Comparison of ENCODE assay signal across 8 mouse cellular contexts in the genomic region with DNA sequence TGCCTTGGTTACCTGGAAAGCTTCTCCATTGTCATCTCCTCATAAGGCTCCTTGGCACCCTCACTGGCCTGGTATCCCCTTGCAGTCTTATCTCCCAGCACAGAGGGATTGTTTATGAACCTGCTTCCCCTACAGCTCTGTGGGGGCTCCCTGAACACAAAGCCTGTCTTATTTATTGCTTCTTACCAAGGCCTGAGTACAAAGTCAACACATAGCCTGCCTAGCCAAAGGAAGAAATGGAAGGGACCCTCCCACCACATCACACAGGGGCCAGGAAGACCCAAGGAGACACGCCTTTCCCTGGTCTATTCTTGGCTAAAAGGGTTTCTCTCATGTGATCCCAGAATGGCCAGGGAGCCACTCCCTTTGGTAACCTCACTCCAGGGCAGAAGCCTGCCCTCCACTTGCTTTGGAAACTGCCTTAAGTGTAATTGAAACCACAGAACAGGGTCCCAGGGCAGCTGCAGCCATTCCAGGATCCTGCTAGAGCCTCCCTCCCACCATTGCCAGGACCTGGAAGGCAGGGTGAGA. TPM values are rescaled to one million over a fixed set of nuclear protein-coding genes. Genes with fewer than 3 reads are reported as not detected.
DNase-seq lines count a peak whose midpoint lies in the region; ATAC-seq lines count a peak whose summit lies in the region.

No protein-coding gene starts in this region.

- WGBS in forebrain, embryonic 13.5 days, result 35% methylated on average over 1 of the region's 1 CpGs
- 58% methylated on average over 1 of the region's 1 CpGs for WGBS in forebrain, embryonic 11.5 days
- 19% methylated on average over 1 of the region's 1 CpGs for WGBS in intestine, embryonic 16.5 days

- H3K36me3 ChIP-seq in forebrain, embryonic 13.5 days (ENCODE audit: poor library complexity, severe bottlenecking), result peaks cover 5% of the 10 kb centered on the region; the same call in 1 of the 2 replicates
- H3K36me3 ChIP-seq in forebrain, embryonic 11.5 days (ENCODE audit: control insufficient read depth, insufficient read depth, low read length), result no peaks in the 10 kb centered on the region
- no peaks in the 10 kb centered on the region for H3K36me3 ChIP-seq in intestine, embryonic 16.5 days (ENCODE audit: control insufficient read depth, insufficient read depth, low read length)

- 0 out of 2 replicates have a peak overlapping the region, but pooled peaks have one; percentile 40 for H3K27ac ChIP-seq in forebrain, embryonic 13.5 days
- no peak overlapping the region for H3K27ac ChIP-seq in forebrain, embryonic 11.5 days (ENCODE audit: low read depth, low read length)
- peak overlapping the region; percentile 82 for H3K27ac ChIP-seq in intestine, embryonic 16.5 days (ENCODE audit: low read length)

- H3K27me3 ChIP-seq in forebrain, embryonic 13.5 days, result no peaks in the 10 kb centered on the region
- no peaks in the 10 kb centered on the region for H3K27me3 ChIP-seq in forebrain, embryonic 11.5 days (ENCODE audit: control insufficient read depth, insufficient read depth, low read length)
- no peaks in the 10 kb centered on the region for H3K27me3 ChIP-seq in intestine, embryonic 16.5 days (replicated peaks; ENCODE audit: control insufficient read depth, insufficient read depth, low read length)

- no peak overlapping the region for H3K9ac ChIP-seq in forebrain, embryonic 13.5 days
- H3K9ac ChIP-seq in forebrain, embryonic 11.5 days (ENCODE audit: low read length), result no peak overlapping the region
- peak overlapping the region; percentile 17; the same call in 1 of the 2 replicates for H3K9ac ChIP-seq in intestine, embryonic 16.5 days (ENCODE audit: low read depth, low read length)

- DNase-seq in forebrain, embryonic 11.5 days (ENCODE audit: low spot score), result no peak
- peak; percentile 99 for DNase-seq in heart, adult 11 months
- DNase-seq in lung, postnatal 25 days (ENCODE audit: low spot score), result peak; percentile 88
- no peak for DNase-seq in adrenal gland, postnatal 14 days
- no peak for DNase-seq in layer of hippocampus, postnatal 25 days (ENCODE audit: extremely low spot score in 1 of 2, low spot score in 1 of 2)
- DNase-seq in spleen, postnatal 36 days (ENCODE audit: low spot score in 2 of 2), result no peak

- peaks cover 15% of the 10 kb centered on the region for H3K4me1 ChIP-seq in forebrain, embryonic 13.5 days
- no peaks in the 10 kb centered on the region for H3K4me1 ChIP-seq in forebrain, embryonic 11.5 days (replicated peaks; ENCODE audit: control insufficient read depth, insufficient read depth, low read length)
- peaks cover 20% of the 10 kb centered on the region for H3K4me1 ChIP-seq in intestine, embryonic 16.5 days (ENCODE audit: control insufficient read depth, insufficient read depth, low read length)

- H3K9me3 ChIP-seq in forebrain, embryonic 13.5 days (replicated peaks), result no peaks in the 10 kb centered on the region
- no peaks in the 10 kb centered on the region for H3K9me3 ChIP-seq in forebrain, embryonic 11.5 days (ENCODE audit: control insufficient read depth, low read length)
- H3K9me3 ChIP-seq in intestine, embryonic 16.5 days (ENCODE audit: control insufficient read depth, low read length), result no peaks in the 10 kb centered on the region

- H3K4me2 ChIP-seq in forebrain, embryonic 13.5 days, result no peak overlapping the region
- H3K4me2 ChIP-seq in forebrain, embryonic 11.5 days (ENCODE audit: low read depth, low read length, severe bottlenecking), result no peak overlapping the region
- H3K4me2 ChIP-seq in intestine, embryonic 16.5 days (ENCODE audit: low read depth, low read length), result no peak overlapping the region

- no peak for ATAC-seq in forebrain, embryonic 13.5 days
- no peak for ATAC-seq in forebrain, embryonic 11.5 days (replicated peaks; ENCODE audit: low FRiP score)
- ATAC-seq in intestine, embryonic 16.5 days, result peak; percentile 30

- no peak overlapping the region for H3K4me3 ChIP-seq in forebrain, embryonic 13.5 days
- H3K4me3 ChIP-seq in forebrain, embryonic 11.5 days (ENCODE audit: low read depth, low read length), result no peak overlapping the region
- no peak overlapping the region for H3K4me3 ChIP-seq in intestine, embryonic 16.5 days (ENCODE audit: low read length)

RNA-seq across cellular contexts. Expression of a gene that starts 4.8 kb away (rescaled TPM):
- 101 and 107 TPM in 2 replicates for polyA plus RNA-seq in forebrain, embryonic 13.5 days (2015; fragmentation: Nextera tagmentation; extraction: Ambion mirVana)
- polyA plus RNA-seq in forebrain, embryonic 11.5 days (2014; fragmentation: Nextera tagmentation; extraction: Ambion mirVana), result 81.9 and 84.5 TPM in 2 replicates
- polyA plus RNA-seq in intestine, embryonic 16.5 days (2015; fragmentation: Nextera tagmentation; extraction: Ambion mirVana), result 57.9 and 64.0 TPM in 2 replicates
- total RNA-seq in adrenal gland, postnatal 14 days (2021), result 42.3 and 54.0 TPM in 2 replicates
- 10 to 100 TPM; 40.4 to 47.2 TPM for total RNA-seq in layer of hippocampus, postnatal 25 days (2021)

RNA-seq across cellular contexts. Expression of a gene that starts 16.8 kb away (rescaled TPM):
- 34.3 and 35.4 TPM in 2 replicates for polyA plus RNA-seq in forebrain, embryonic 13.5 days (2015; fragmentation: Nextera tagmentation; extraction: Ambion mirVana)
- 43.2 and 50.1 TPM in 2 replicates for polyA plus RNA-seq in forebrain, embryonic 11.5 days (2014; fragmentation: Nextera tagmentation; extraction: Ambion mirVana)
- polyA plus RNA-seq in intestine, embryonic 16.5 days (2015; fragmentation: Nextera tagmentation; extraction: Ambion mirVana), result 31.4 and 31.5 TPM in 2 replicates
- 35.4 and 36.2 TPM in 2 replicates for total RNA-seq in adrenal gland, postnatal 14 days (2021)
- total RNA-seq in layer of hippocampus, postnatal 25 days (2021), result 10 to 100 TPM; 68.8 to 73.7 TPM

RNA-seq across cellular contexts. Expression of a gene that starts 37.3 kb away (rescaled TPM):
- 12.2 and 15.1 TPM in 2 replicates for polyA plus RNA-seq in forebrain, embryonic 13.5 days (2015; fragmentation: Nextera tagmentation; extraction: Ambion mirVana)
- polyA plus RNA-seq in forebrain, embryonic 11.5 days (2014; fragmentation: Nextera tagmentation; extraction: Ambion mirVana), result 18.0 TPM in 2 replicates
- polyA plus RNA-seq in intestine, embryonic 16.5 days (2015; fragmentation: Nextera tagmentation; extraction: Ambion mirVana), result 9.6 and 10.5 TPM in 2 replicates
- 17.3 and 19.4 TPM in 2 replicates for total RNA-seq in adrenal gland, postnatal 14 days (2021)
- 10 to 100 TPM; 23.3 to 29.1 TPM for total RNA-seq in layer of hippocampus, postnatal 25 days (2021)

RNA-seq across cellular contexts. Expression of a gene that starts 41.0 kb away (rescaled TPM):
- polyA plus RNA-seq in forebrain, embryonic 13.5 days (2015; fragmentation: Nextera tagmentation; extraction: Ambion mirVana), result 4.0 and 4.2 TPM in 2 replicates
- 3.2 and 4.5 TPM in 2 replicates for polyA plus RNA-seq in forebrain, embryonic 11.5 days (2014; fragmentation: Nextera tagmentation; extraction: Ambion mirVana)
- 6.1 and 7.5 TPM in 2 replicates for polyA plus RNA-seq in intestine, embryonic 16.5 days (2015; fragmentation: Nextera tagmentation; extraction: Ambion mirVana)
- total RNA-seq in adrenal gland, postnatal 14 days (2021), result 2.4 and 3.5 TPM in 2 replicates
- 1 to 10 TPM; 3.4 to 4.6 TPM for total RNA-seq in layer of hippocampus, postnatal 25 days (2021)

RNA-seq across cellular contexts. Expression of a gene that starts 41.6 kb away (rescaled TPM):
- 82.7 and 91.6 TPM in 2 replicates for polyA plus RNA-seq in forebrain, embryonic 13.5 days (2015; fragmentation: Nextera tagmentation; extraction: Ambion mirVana)
- 82.4 and 83.3 TPM in 2 replicates for polyA plus RNA-seq in forebrain, embryonic 11.5 days (2014; fragmentation: Nextera tagmentation; extraction: Ambion mirVana)
- polyA plus RNA-seq in intestine, embryonic 16.5 days (2015; fragmentation: Nextera tagmentation; extraction: Ambion mirVana), result 418 and 551 TPM in 2 replicates
- total RNA-seq in adrenal gland, postnatal 14 days (2021), result 104 and 116 TPM in 2 replicates
- total RNA-seq in layer of hippocampus, postnatal 25 days (2021), result 100 to 1,000 TPM in 1 of 2 experiments, 10 to 100 TPM in 1; 93.3 to 106 TPM

Comparison
In these comparisons a context has a peak if more than half of its experiments do, and no peak if none do; other contexts are left out.
1. DNase-seq: peak in heart, adult 11 months (single experiment) and lung, postnatal 25 days (single experiment); none in forebrain, embryonic 11.5 days (single experiment), adrenal gland, postnatal 14 days (single experiment), layer of hippocampus, postnatal 25 days (0 of 2) and spleen, postnatal 36 days (0 of 2).